Mouse (Mus musculus) embryonic fibroblast, embryonic 13.5 days (primary cell): ENCODE results near the gene Cilp2.

Experiments used
- CTCF ChIP-seq: IDR thresholded peaks from 2 replicates; pipeline ENCODE4 v1.5.1; 2011; ENCODE audit warnings: mild to moderate bottlenecking, control low read depth, low read length, moderate library complexity, borderline replicate concordance; ENCODE audit not compliant: insufficient read depth
- POLR2A ChIP-seq: IDR thresholded peaks from 2 replicates; pipeline ENCODE4 v1.6.1; 2011; ENCODE audit warnings: low read depth, mild to moderate bottlenecking, control low read depth, low read length, moderate library complexity

DNA sequence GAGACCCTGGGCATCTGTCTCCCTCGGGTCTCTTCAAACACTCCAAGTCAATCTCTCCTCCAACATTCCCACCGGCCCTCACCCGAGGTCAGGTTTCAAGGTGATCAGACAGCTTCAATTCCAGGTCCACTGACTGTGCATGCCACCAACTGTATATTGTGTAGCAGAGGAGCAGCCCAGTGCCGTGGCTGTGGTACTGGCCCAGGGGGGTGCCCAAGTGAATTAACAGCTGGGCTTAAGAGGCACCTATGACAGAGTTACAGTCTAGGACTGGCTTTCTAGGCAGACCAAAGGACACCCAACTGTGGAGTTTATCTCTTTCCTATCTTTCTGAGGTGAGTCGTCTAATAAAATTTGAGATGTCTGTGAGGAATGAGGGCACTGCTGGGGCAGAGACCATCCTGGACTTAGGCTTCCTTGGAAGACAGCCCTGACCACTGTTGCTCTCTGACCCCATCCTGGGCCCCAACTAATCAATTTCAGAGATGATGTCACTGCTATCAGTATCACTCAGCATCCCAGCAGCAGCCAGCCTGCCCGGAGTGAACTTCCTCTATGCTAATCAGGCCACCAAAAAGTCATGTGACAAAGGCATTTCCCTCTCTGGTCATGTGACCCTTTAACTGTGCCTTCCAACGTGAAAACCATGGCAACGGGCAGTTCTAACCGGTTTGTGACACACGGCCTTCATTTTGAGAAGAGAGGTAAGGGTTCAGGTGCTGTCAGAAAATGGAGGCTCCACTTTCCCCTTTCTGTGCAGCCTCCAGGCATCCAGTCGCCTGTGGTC, 32.6 kb upstream of the Cilp2 start:
- TF ChIP-seq CTCF, result no peak
- no peak for TF ChIP-seq POLR2A
